Mouse (Mus musculus) heart, postnatal 14 days (tissue): ENCODE data around the gene Usp33. TPM values are rescaled to one million over a fixed set of nuclear protein-coding genes. Genes with fewer than 3 reads are reported as not detected.
"Not testable (repeated sequence)": the region's sequence is repeated elsewhere in the genome, so short reads cannot be mapped to it uniquely, and the experiment has no call there.

ENCODE experiments used
- DNase-seq, 2 experiments: peaks; one replicate each; pipeline ENCODE4 v3.0.0; 2021 to 2022
- intact Hi-C: fragments of 180-260 bp; cut with DNase I; formaldehyde crosslinking; loops from one replicate; pipeline ENCODE4 v1.15.1; 2025
- long read RNA-seq, 2 experiments: library from polyadenylated mRNA; stranded (forward); transcript quantifications; one replicate each; pipeline ENCODE4 v2.0.0; 2021
- total RNA-seq, 2 experiments: library from RNA; stranded (reverse); gene quantifications; 2 replicates each; pipeline ENCODE4 v1.2.3; 2021

Usp33 gene
- 10 to 100 TPM; 29.1 to 30.9 TPM for total RNA-seq
- long read RNA-seq, experiment 1, full-length matches to known transcripts, result 13 of 19 reads
- long read RNA-seq, experiment 1, partial matches to known transcripts, result 5 of 19 reads
- long read RNA-seq, experiment 1, other reads (novel, unspliced or antisense), result 1 of 19 reads
- long read RNA-seq, experiment 2, full-length matches to known transcripts, result 11 of 17 reads
- long read RNA-seq, experiment 2, partial matches to known transcripts, result 1 of 17 reads
- long read RNA-seq, experiment 2, other reads (novel, unspliced or antisense), result 5 of 17 reads

- intact Hi-C loops, result no loop called here
- peak; percentile 97 to 98 for DNase-seq
These were observed at the start of gene Usp33 for GRCm38 (mm10) chr3:152345732-152346632. Gene Usp33 (plus strand): TSS chr3:152346478.

- intact Hi-C loops, result no loop called here
- DNase-seq, result no peak
These were observed 45.6 kb upstream of the Usp33 start for GRCm38 (mm10) chr3:152300376-152301337.

- intact Hi-C loops, result no loop called here
- no peak for DNase-seq
These were observed 43.3 kb upstream of the Usp33 start for GRCm38 (mm10) chr3:152302991-152303390.

GRCm38 (mm10) chr3:152304093-152304815, 42.0 kb upstream of the Usp33 start:
- DNase-seq, result peak; percentile 46 to 51
- intact Hi-C loops, result no loop called here

GRCm38 (mm10) chr3:152305080-152305479, 41.2 kb upstream of the Usp33 start:
- peak; percentile 35 to 41 for DNase-seq
- intact Hi-C loops, result no loop called here

- DNase-seq, result no peak
- intact Hi-C loops, result no loop called here
These were observed 40.3 kb upstream of the Usp33 start for GRCm38 (mm10) chr3:152305971-152306370.

- intact Hi-C loops, result loop anchor here (2.0 kb wide), 1 partner anchor 48 kb away; no protein-coding TSS in a partner anchor
- DNase-seq, result peak; percentile 18 to 38
These were observed 37.6 kb upstream of the Usp33 start for GRCm38 (mm10) chr3:152308485-152309249.

GRCm38 (mm10) chr3:152309250-152309645, 37.0 kb upstream of the Usp33 start:
- DNase-seq, result no peak
- intact Hi-C loops, result loop anchor here (2.0 kb wide), 1 partner anchor 48 kb away; no protein-coding TSS in a partner anchor

DNA sequence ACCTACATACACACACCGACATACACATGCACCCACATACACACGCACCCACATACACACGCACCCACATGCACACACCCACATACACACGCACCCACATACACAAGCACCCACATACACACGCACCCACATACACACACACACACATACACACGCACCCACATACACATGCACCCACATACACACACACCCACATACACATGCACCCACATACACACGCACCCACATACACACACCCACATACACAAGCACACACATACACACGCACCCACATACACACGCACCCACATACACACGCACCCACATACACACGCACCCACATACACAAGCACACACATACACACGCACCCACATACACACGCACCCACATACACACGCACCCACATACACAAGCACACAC, 31.6 kb upstream of the Usp33 start:
- intact Hi-C loops, result loop anchor here (10.0 kb wide), 1 partner anchor 200 kb away; no protein-coding TSS in a partner anchor
- not testable (repeated sequence) for DNase-seq

GRCm38 (mm10) chr3:152315613-152316012, 30.7 kb upstream of the Usp33 start:
- intact Hi-C loops, result loop anchor here (10.0 kb wide), 1 partner anchor 201 kb away; no protein-coding TSS in a partner anchor

DNA sequence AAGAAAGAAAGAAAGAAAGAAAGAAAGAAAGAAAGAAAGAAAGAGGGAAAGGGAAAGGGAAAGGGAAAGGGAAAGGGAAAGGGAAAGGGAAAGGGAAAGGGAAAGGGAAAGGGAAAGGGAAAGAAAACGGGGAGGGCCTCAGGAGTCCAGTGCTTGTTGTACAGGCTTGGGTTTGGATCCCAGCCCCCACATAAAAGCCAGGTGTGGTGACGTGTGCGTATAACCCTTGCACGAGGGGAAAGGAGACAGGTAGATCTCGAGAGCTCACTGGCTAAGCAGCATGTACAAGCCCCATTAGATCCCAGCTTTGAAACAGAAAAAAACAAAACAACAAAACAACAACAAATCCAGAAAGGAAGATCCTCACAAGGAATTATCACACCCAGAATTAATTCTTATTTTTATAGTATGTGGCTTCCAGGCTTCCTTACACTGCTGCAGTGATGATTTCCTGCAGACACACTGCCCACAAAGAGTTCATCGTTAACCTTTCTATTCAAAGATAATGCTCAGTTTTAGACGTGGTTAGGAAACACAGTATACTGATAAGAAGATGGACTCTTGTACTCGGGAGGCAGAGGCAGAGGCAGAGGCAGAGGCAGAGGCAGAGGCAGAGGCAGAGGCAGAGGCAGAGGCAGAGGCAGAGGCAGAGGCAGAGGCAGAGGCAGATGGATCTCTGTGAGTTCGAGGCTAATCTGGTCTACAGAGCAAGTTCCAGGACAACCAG, 29.7 kb upstream of the Usp33 start:
- intact Hi-C loops, result loop anchor here (10.0 kb wide), 1 partner anchor 202 kb away; no protein-coding TSS in a partner anchor
- DNase-seq, result not testable (repeated sequence)

More at GRCm38 (mm10) chr3:152315613-152316012, 30.7 kb upstream of the Usp33 start:
- peak; percentile 86 to 90 for DNase-seq

DNA sequence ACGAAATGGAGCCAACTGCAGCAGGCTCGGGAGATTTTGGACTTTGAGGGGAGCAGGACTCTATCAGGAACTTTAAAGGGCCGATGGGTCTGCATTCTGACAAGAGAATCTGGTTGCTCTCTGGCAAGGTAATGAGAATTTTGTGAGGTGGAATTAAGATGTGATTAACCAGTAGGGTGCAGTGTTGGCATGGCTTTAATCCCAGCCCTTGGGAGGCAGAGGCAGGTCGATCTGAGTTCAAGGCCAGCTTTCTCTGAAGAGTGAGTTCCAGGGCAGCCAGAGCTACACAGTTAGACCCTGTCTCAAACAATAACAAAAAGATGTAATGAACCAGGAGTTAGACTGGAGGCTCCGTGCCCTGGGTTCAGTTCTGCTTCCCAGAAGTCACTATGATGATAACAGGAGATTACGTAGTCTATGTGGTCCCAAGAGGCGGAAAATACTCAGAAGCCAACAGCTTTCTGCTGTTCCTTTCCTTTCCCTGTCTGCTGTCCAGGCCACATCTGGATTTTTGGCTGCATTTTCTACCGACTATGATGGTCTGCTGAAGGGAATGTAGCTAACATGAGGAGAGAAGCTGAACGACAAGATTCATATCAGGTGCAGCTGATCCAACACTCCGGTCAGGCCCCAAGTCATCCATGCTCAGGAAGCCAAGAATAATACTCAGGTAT, 25.2 kb upstream of the Usp33 start:
- intact Hi-C loops, result no loop called here
- DNase-seq, result peak; percentile 42 to 61

- intact Hi-C loops, result no loop called here
- DNase-seq, result no peak
These were observed 24.3 kb upstream of the Usp33 start for GRCm38 (mm10) chr3:152321765-152322547.

DNA sequence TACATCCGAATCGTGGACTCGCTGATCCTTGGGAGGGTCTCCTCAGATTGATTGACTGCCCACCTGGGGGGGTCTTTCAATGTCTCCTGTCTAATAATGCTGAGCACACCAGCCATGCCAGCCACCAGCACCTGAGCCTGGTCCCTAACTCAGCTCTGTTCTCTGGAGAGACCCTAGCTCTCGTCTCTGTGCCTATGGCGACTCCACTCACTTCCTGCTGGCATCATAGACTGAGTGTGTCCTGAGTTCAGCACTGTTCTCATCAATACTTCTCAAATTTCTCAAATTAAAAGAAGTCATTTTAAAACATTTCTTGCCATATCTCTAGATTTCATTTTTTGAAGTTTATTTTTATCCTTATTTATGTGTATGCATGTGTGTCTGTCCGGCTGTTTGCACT, 14.2 kb upstream of the Usp33 start:
- no peak for DNase-seq
- intact Hi-C loops, result no loop called here

GRCm38 (mm10) chr3:152332545-152333300, 13.6 kb upstream of the Usp33 start:
- DNase-seq, result no peak
- intact Hi-C loops, result no loop called here

DNA sequence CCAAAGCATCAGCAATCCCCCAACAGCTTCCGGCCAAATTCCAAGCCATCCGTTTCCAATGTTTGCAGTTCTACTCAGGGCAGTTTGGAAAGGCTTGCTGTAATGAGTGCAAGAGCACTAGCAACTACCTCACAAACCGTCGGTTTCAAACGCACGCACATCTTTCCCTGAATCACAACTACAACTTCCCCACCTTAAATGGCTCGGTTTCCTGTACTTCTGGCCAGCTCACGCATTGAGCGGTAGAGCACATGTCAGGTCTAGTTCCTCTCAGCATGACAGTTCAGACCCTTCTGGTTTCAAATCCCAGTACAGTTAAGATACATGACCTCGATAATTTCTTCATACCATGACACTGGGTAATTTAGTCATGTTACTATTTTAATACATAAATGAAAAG, 12.6 kb upstream of the Usp33 start:
- intact Hi-C loops, result no loop called here
- no peak for DNase-seq
